Mouse (Mus musculus) E14TG2a.4 (cell line): ENCODE results near the gene Utp14a.

ENCODE experiments used
- CTCF ChIP-seq: conservative IDR thresholded peaks from 2 replicates; pipeline ENCODE4 v1.5.1; 2014; ENCODE audit warnings: low read length
- NANOG ChIP-seq: IDR thresholded peaks from 2 replicates; pipeline ENCODE4 v1.6.1; 2014; ENCODE audit warnings: borderline replicate concordance, low read length, mixed read lengths
- POU5F1 ChIP-seq: IDR thresholded peaks from 2 replicates; pipeline ENCODE4 v1.6.1; 2014; ENCODE audit warnings: low read length, borderline replicate concordance

- TF ChIP-seq CTCF (no peak), NANOG (no peak), POU5F1 (no peak)
Measured at GRCm38 (mm10) chrX:48318194-48318593, 61.5 kb downstream of the Utp14a start.
